Mouse (Mus musculus) CD4-positive naive resting alpha-beta T cell, adult 76 days (primary cell): ENCODE results near the gene Rcan1. TPM values are rescaled to one million over a fixed set of nuclear protein-coding genes. Genes with fewer than 3 reads are reported as not detected.

Source experiments
- total RNA-seq: library from RNA; stranded (reverse); gene quantifications from one replicate; pipeline ENCODE4 v1.2.4, GENCODE M21; 2023

Rcan1 gene
- total RNA-seq = 3.8 TPM

GRCm38 (mm10) chr16:92470706-92471105 lies at the start of gene Rcan1:
Gene Rcan1, minus strand, starts transcription at chr16:92470867.

GRCm38 (mm10) chr16:92485436-92485835 lies 14.8 kb upstream of the Rcan1 start, which contains the start of gene Clic6:
Gene Clic6, plus strand, starts transcription at chr16:92485736.

GRCm38 (mm10) chr16:92359229-92359628 lies 111.4 kb downstream of the Rcan1 start, which contains the start of gene Kcne1:
Gene Kcne1, minus strand, starts transcription at chr16:92359468.

Other genes with a start within 250 kb of the Rcan1 start
- gene Kcne2, start 178.5 kb downstream of the Rcan1 start, total RNA-seq = not detected
- 15.5 TPM for gene Smim11, start 169.6 kb downstream of the Rcan1 start, total RNA-seq
- not detected for gene Fam243, start 149.4 kb downstream of the Rcan1 start, total RNA-seq
- gene Kcne1, start 111.4 kb downstream of the Rcan1 start, total RNA-seq = not detected
- gene Clic6, start 14.9 kb upstream of the Rcan1 start, total RNA-seq = not detected